Mouse (Mus musculus) midbrain, embryonic 16.5 days (tissue): Measurements from ENCODE around the gene Ccdc189. TPM values are rescaled to one million over a fixed set of nuclear protein-coding genes. Genes with fewer than 3 reads are reported as not detected.

Experiments
- ATAC-seq: fragments of 200-750 bp; cut with Nextera tagmentation; 2 replicates; pipeline ENCODE4 v1.8.0; 2017; ENCODE audit warnings: moderate TSS enrichment
- H3K27ac ChIP-seq: fragments of 300-500 bp; sonication (generic); 2 replicates; pipeline ENCODE4 v1.5.1; 2014; ENCODE audit warnings: mild to moderate bottlenecking, low read length, mixed read lengths
- H3K27me3 ChIP-seq: fragments of 300-500 bp; sonication (generic); 2 replicates; pipeline ENCODE4 v1.6.1; 2014; ENCODE audit warnings: low read depth, low read length, mixed read lengths; ENCODE audit not compliant: control insufficient read depth, insufficient read depth
- H3K36me3 ChIP-seq: fragments of 300-500 bp; sonication (generic); 2 replicates; pipeline ENCODE4 v1.6.1; 2014; ENCODE audit warnings: mild to moderate bottlenecking, low read length, moderate library complexity, mixed read lengths; ENCODE audit not compliant: control insufficient read depth, insufficient read depth
- H3K4me1 ChIP-seq: fragments of 300-500 bp; sonication (generic); 2 replicates; pipeline ENCODE4 v1.6.1; 2014; ENCODE audit warnings: mild to moderate bottlenecking, low read length, mixed read lengths; ENCODE audit not compliant: control insufficient read depth, insufficient read depth
- H3K4me2 ChIP-seq: fragments of 300-500 bp; sonication (generic); 2 replicates; pipeline ENCODE4 v1.6.1; 2014; ENCODE audit warnings: mild to moderate bottlenecking, low read length, mixed read lengths
- H3K4me3 ChIP-seq: fragments of 300-500 bp; sonication (generic); 2 replicates; pipeline ENCODE4 v1.5.1; 2014; ENCODE audit warnings: low read depth, mild to moderate bottlenecking, low read length, moderate library complexity, mixed read lengths
- H3K9ac ChIP-seq: fragments of 300-500 bp; sonication (generic); 2 replicates; pipeline ENCODE4 v1.6.1; 2014; ENCODE audit warnings: low read depth, low read length, mixed read lengths
- H3K9me3 ChIP-seq: fragments of 300-500 bp; sonication (generic); replicated peaks from 2 replicates; pipeline ENCODE4 v1.6.1; 2014; ENCODE audit warnings: mild to moderate bottlenecking, low read length, mixed read lengths; ENCODE audit not compliant: control insufficient read depth, poor library complexity, severe bottlenecking
- WGBS: fragments of 180-500 bp; shearing (Covaris S2); extraction: QIAGEN DNeasy Blood & Tissue Kit; methylation state at CpG from one replicate; pipeline ENCODE4 v1.1.7; 2014; 5-methylcytosine and 5-hydroxymethylcytosine counted together
- polyA plus RNA-seq: library from polyadenylated mRNA; unstranded; fragments of >200 nt; fragmentation: Nextera tagmentation; extraction: Ambion mirVana; gene quantifications from 2 replicates; pipeline ENCODE4 v1.2.1, GENCODE M21; 2015

Ccdc189 gene
- polyA plus RNA-seq, 1 experiment from 2014 or later: 10.2 TPM

GRCm38 (mm10) chr7:127551558-127551957, 36.8 kb downstream of the Ccdc189 start:
- Histone ChIP-seq H3K9me3 (no peaks in the 10 kb centered on the region), H3K9ac (no peak overlapping the region), H3K36me3 (peaks cover 38% of the 10 kb centered on the region), H3K27ac (no peak overlapping the region), H3K4me3 (no peak overlapping the region), H3K4me1 (no peaks in the 10 kb centered on the region), H3K4me2 (no peak overlapping the region), H3K27me3 (no peaks in the 10 kb centered on the region)
- no peak for ATAC-seq
- 96% methylated on average over 8 of the region's 8 CpGs for WGBS

GRCm38 (mm10) chr7:127549116-127549835, 39.1 kb downstream of the Ccdc189 start:
- Histone ChIP-seq H3K9ac (no peak overlapping the region), H3K9me3 (no peaks in the 10 kb centered on the region), H3K4me1 (peaks cover under 1% of the 10 kb centered on the region; the same call in 1 of the 2 replicates), H3K4me3 (no peak overlapping the region), H3K27me3 (no peaks in the 10 kb centered on the region), H3K27ac (no peak overlapping the region), H3K36me3 (peaks cover 36% of the 10 kb centered on the region), H3K4me2 (no peak overlapping the region)
- WGBS: 91% methylated on average over 15 of the region's 15 CpGs
- ATAC-seq: no peak

GRCm38 (mm10) chr7:127541671-127542070, 46.7 kb downstream of the Ccdc189 start:
- no peak for ATAC-seq
- no peaks in the 10 kb centered on the region for H3K9me3 ChIP-seq
- H3K4me2 ChIP-seq: no peak overlapping the region
- 98% methylated on average over 3 of the region's 3 CpGs for WGBS
- peaks cover 72% of the 10 kb centered on the region for H3K36me3 ChIP-seq
- no peaks in the 10 kb centered on the region for H3K27me3 ChIP-seq
- no peak overlapping the region for H3K27ac ChIP-seq
- no peak overlapping the region for H3K4me3 ChIP-seq
- no peak overlapping the region for H3K9ac ChIP-seq
- H3K4me1 ChIP-seq: peaks cover 3% of the 10 kb centered on the region; the same call in 1 of the 2 replicates

Other genes with a start within 250 kb of the Ccdc189 start
- 16.3 and 17.7 TPM in 2 replicates for gene Zfp768, start 243.0 kb downstream of the Ccdc189 start, polyA plus RNA-seq
- gene Zfp747, start 212.5 kb downstream of the Ccdc189 start, polyA plus RNA-seq: 10.1 and 10.5 TPM in 2 replicates
- 4.6 and 5.4 TPM in 2 replicates for gene 9130019O22Rik, start 201.4 kb downstream of the Ccdc189 start, polyA plus RNA-seq
- gene E430018J23Rik, start 195.0 kb downstream of the Ccdc189 start, polyA plus RNA-seq: 4.9 and 6.3 TPM in 2 replicates
- gene Zfp764, start 181.8 kb downstream of the Ccdc189 start, polyA plus RNA-seq: 4.9 and 5.3 TPM in 2 replicates
- 27.7 and 28.1 TPM in 2 replicates for gene Zfp688, start 166.5 kb downstream of the Ccdc189 start, polyA plus RNA-seq
- gene Zfp689, start 139.4 kb downstream of the Ccdc189 start, polyA plus RNA-seq: 16.5 and 17.6 TPM in 2 replicates
- 32.9 and 36.0 TPM in 2 replicates for gene Prr14, start 129.0 kb downstream of the Ccdc189 start, polyA plus RNA-seq
- 9.1 and 12.5 TPM in 2 replicates for gene Fbrs, start 109.4 kb downstream of the Ccdc189 start, polyA plus RNA-seq
- gene Srcap, start 76.6 kb downstream of the Ccdc189 start, polyA plus RNA-seq: 38.4 and 49.5 TPM in 2 replicates
- 14.1 and 15.7 TPM in 2 replicates for gene Gm42715, start 69.0 kb downstream of the Ccdc189 start, polyA plus RNA-seq
- 8.5 and 9.4 TPM in 2 replicates for gene Tmem265, start 27.2 kb downstream of the Ccdc189 start, polyA plus RNA-seq
- gene Phkg2, start 15.3 kb downstream of the Ccdc189 start, polyA plus RNA-seq: 59.4 and 62.5 TPM in 2 replicates
- gene Rnf40, start 172 bp upstream of the Ccdc189 start, polyA plus RNA-seq: 50.3 and 56.7 TPM in 2 replicates
- 18.3 and 22.4 TPM in 2 replicates for gene Zfp629, start 27.2 kb upstream of the Ccdc189 start, polyA plus RNA-seq
- gene Bcl7c, start 120.3 kb upstream of the Ccdc189 start, polyA plus RNA-seq: 41.7 and 43.2 TPM in 2 replicates
- gene Ctf1, start 124.1 kb upstream of the Ccdc189 start, polyA plus RNA-seq: 3.2 and 3.3 TPM in 2 replicates
- 0.10 TPM in 1 of 2 replicates, not detected in the other for gene Ctf2, start 143.6 kb upstream of the Ccdc189 start, polyA plus RNA-seq
- 7.4 and 8.0 TPM in 2 replicates for gene Fbxl19, start 155.9 kb upstream of the Ccdc189 start, polyA plus RNA-seq
- 8.8 TPM in 2 replicates for gene Orai3, start 181.2 kb upstream of the Ccdc189 start, polyA plus RNA-seq
- gene Setd1a, start 188.1 kb upstream of the Ccdc189 start, polyA plus RNA-seq: 12.8 and 18.0 TPM in 2 replicates
- gene Gm49388, start 197.0 kb upstream of the Ccdc189 start, polyA plus RNA-seq: not detected in 2 replicates
- 8.4 and 10.3 TPM in 2 replicates for gene Hsd3b7, start 212.0 kb upstream of the Ccdc189 start, polyA plus RNA-seq
- gene Stx4a, start 235.7 kb upstream of the Ccdc189 start, polyA plus RNA-seq: 18.3 and 19.7 TPM in 2 replicates
- 66.5 and 82.2 TPM in 2 replicates for gene Stx1b, start 236.0 kb upstream of the Ccdc189 start, polyA plus RNA-seq